Mouse (Mus musculus) heart, adult 8-10 months (tissue): Measurements from ENCODE around the gene Rab42. TPM values are rescaled to one million over a fixed set of nuclear protein-coding genes. Genes with fewer than 3 reads are reported as not detected.
"Not testable (repeated sequence)": the region's sequence is repeated elsewhere in the genome, so short reads cannot be mapped to it uniquely, and the experiment has no call there.

Source experiments
- DNase-seq: peaks from one replicate; pipeline ENCODE4 v3.0.0; 2022; ENCODE audit warnings: low spot score
- total RNA-seq, 4 experiments: library from RNA; stranded (reverse); gene quantifications; 2 replicates each; pipeline ENCODE4 v1.2.4; 2022

Rab42 gene
- total RNA-seq, 4 experiments from 2014 or later, result 0.59 to 2.6 (median 1.7) TPM; not detected in 1

GRCm38 (mm10) chr4:132311801-132312200 lies 8.6 kb upstream of the Rab42 start:
- no peak for DNase-seq

GRCm38 (mm10) chr4:132311209-132311608 lies 8.0 kb upstream of the Rab42 start:
- no peak for DNase-seq

GRCm38 (mm10) chr4:132309849-132310472 lies 6.8 kb upstream of the Rab42 start:
- DNase-seq, result no peak

- no peak for DNase-seq
Measured at GRCm38 (mm10) chr4:132309140-132309848, 6.1 kb upstream of the Rab42 start.

GRCm38 (mm10) chr4:132308437-132309139 lies 5.4 kb upstream of the Rab42 start:
- peak; percentile 92 for DNase-seq

- no peak for DNase-seq
Measured at GRCm38 (mm10) chr4:132306004-132306403, 2.8 kb upstream of the Rab42 start.

- DNase-seq, result no peak
Measured at GRCm38 (mm10) chr4:132305276-132305675, 2.1 kb upstream of the Rab42 start.

GRCm38 (mm10) chr4:132303484-132303883 lies 299 bp upstream of the Rab42 start:
- DNase-seq, result not testable (repeated sequence)

- DNase-seq, result no peak
Measured at GRCm38 (mm10) chr4:132301965-132302938, 933 bp downstream of the Rab42 start.

GRCm38 (mm10) chr4:132301486-132301885 lies 1.7 kb downstream of the Rab42 start:
- DNase-seq, result peak; percentile 36

- no peak for DNase-seq
Measured at GRCm38 (mm10) chr4:132299849-132300248, 3.3 kb downstream of the Rab42 start.

GRCm38 (mm10) chr4:132295696-132296390 lies 7.3 kb downstream of the Rab42 start:
- no peak for DNase-seq

- DNase-seq, result no peak
Measured at GRCm38 (mm10) chr4:132293682-132294240, 9.4 kb downstream of the Rab42 start.

- no peak for DNase-seq
Measured at GRCm38 (mm10) chr4:132292988-132293387, 10.2 kb downstream of the Rab42 start.

GRCm38 (mm10) chr4:132291624-132292335 lies 11.4 kb downstream of the Rab42 start:
- DNase-seq, result no peak

- no peak for DNase-seq
Measured at GRCm38 (mm10) chr4:132291056-132291455, 12.1 kb downstream of the Rab42 start.

- not testable (repeated sequence) for DNase-seq
Measured at GRCm38 (mm10) chr4:132288840-132289239, 14.3 kb downstream of the Rab42 start.

GRCm38 (mm10) chr4:132275949-132276348 lies 27.2 kb downstream of the Rab42 start:
- no peak for DNase-seq

GRCm38 (mm10) chr4:132274156-132274862 lies 28.9 kb downstream of the Rab42 start, which contains the start of gene Taf12:
Gene Taf12 (plus strand): TSS chr4:132274375.
- DNase-seq, result peak; percentile 91
